Mouse (Mus musculus): ENCODE measurements around the gene Bcl9.

DNA sequence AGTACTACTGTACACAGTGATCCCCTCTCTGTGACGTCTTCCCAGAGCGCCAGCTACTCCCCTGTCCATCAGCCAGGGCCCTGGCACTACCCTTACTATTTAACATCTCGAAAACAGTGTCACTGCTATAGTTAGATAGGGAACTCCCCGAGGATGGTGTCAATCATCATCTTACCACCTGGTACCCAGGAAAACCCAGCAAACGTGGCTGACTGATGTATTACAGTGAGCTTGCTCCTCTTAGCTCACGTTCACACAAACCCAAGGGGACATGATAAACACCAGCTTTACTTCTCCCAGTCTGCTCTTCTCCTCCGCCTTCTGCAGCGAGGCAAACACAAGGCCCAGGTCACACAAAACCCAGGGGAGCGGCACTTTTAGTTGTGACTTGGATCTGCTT is 74.5 kb downstream of the Bcl9 start:
- TF ChIP-seq POLR2A (IDR thresholded peaks at IDR 0.05; ENCODE audit: insufficient read depth, low read depth, low read length) = no peak
- no peak for TF ChIP-seq CTCF (IDR thresholded peaks at IDR 0.05)
- TF ChIP-seq EP300 (IDR thresholded peaks at IDR 0.05; ENCODE audit: insufficient read depth, low read depth, low read length) = no peak

Measured in heart, adult 2 months (tissue).